Mouse (Mus musculus) CD4-positive, CD25-positive, alpha-beta regulatory T cell, adult 2 months (primary cell): ENCODE results near the gene Gm45713.
"Not testable (repeated sequence)": the region's sequence is repeated elsewhere in the genome, so short reads cannot be mapped to it uniquely, and the experiment has no call there.

Experiments
- DNase-seq: peaks from one replicate; pipeline ENCODE4 v3.0.0-alpha.2; 2012; ENCODE audit warnings: low read depth, low spot score

Gm45713 gene

DNA sequence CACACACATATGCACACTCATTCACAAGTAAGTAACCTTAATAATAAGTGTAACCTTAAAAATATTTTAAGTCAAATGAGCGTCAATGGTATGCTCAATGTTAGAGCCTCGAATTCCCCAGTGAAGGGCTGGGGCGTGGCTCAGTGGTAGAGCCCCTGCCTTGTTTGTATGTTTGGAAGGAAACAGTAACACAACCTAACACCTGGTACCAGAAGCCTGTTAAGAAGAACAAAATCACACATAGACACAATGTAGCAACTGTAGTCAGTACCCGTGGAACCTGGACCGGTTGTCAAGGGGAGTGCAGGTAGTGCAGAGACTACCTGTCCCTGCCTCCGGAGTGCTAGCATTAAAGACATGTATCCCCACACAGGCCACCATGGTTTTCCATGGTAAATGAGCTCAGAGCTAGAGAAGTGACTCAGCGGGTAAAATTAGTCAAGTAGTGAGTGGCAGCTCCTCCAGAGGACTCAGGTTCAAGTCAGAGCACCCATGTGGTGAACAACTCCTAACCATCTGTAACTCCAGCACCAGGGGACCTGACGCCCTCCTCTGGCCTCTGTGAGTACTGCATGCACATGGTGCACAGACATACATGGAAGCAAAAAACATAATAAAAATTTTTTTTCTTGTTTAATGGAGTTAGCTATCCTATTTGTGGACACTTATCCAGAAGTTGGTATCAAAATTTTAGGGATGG is 37.3 kb downstream of the Gm45713 start:
- DNase-seq, result peak; percentile 46

DNA sequence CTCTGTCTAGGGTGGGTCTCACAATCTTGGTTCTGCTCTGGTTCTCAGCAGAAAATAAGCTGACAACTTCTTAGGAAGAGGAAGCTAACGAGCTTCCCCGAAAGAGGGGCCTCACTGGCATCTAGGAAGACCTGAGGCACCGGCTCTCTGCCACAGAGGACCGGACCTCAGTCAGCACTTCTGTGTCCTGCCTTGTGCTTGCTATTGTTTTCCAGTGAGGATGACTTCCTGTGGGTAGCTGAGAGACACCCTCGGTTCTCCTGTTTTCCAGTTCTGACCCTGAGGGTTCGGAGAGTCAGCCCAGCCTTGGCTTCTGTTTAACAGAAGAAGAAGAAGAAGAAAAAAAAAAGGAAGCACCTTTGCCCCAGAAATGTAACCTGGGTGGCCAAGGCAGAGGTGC is 38.6 kb downstream of the Gm45713 start:
- DNase-seq, result no peak

DNA sequence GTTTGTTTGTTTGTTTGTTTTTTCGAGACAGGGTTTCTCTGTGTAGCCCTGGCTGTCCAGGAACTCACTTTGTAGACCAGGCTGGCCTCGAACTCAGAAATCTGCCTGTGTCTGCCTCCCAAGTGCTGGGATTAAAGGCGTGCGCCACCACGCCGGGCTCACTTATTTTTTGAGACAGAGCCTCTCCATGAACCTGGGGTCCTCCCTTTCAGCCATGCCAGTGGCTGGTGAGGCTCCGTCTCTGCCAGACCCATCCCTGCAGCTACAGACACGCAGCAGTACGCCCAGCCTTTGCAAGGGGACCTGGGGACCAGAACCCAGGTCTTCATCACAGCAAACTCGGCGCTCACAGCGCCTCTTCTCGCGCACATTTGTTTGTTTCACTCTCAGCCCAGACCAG is 40.1 kb downstream of the Gm45713 start:
- not testable (repeated sequence) for DNase-seq

DNA sequence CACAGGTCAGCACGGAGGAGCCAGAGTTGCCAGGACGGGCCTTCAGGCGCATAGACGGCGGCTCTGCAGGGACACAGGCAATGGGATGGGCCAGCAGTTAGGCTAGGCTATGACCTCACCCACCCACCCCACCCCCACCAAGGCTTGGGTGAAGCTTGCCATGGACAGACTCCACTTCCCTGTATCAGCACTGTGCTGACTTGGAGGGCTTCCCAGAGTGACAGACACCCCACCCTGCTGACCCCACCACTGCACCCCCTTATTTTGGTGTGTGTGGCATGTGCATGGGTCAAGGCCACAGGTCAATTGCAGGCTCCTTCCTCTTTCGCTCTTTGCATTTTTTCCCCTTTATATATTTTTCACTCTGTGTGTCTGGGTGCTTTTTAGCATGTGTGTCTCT is 40.7 kb downstream of the Gm45713 start:
- no peak for DNase-seq

DNA sequence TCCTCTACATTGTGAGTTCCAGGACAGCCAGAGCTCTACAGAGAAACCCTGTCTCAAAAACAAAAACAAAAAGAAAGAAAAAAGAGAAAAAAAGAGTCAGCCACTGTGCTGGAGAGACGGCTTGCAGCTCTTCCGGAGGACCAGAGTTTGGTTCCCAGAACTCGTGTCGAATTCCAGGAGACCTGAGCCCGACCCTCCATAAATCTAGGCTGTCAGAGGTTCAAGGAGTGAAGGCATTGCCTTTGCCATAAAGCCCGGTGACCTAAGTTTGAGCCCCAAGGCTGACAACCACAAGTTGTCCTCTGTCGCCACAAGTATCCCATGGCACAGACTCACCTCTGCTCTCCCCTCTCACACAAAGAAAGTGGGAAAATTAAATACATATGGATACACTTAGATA is 41.9 kb downstream of the Gm45713 start:
- DNase-seq, result no peak

DNA sequence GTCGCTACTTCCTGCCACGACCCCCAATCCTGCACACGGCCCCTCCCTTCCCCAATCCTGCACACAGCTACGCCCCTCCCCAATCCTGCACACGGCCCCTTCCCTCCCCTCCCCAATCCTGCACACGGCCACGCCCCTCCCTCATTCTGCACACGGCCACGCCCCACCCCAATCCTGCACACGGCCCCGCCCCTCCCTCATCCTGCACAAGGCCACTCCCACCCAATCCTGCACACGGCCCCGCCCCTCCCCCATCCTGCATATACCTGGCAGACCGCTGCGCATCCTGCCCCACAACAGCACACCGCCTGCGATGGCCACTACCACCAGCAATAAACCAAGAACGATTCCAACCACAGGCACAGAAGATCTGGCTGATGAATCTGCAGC is 42.5 kb downstream of the Gm45713 start:
- DNase-seq, result peak; percentile 58

DNA sequence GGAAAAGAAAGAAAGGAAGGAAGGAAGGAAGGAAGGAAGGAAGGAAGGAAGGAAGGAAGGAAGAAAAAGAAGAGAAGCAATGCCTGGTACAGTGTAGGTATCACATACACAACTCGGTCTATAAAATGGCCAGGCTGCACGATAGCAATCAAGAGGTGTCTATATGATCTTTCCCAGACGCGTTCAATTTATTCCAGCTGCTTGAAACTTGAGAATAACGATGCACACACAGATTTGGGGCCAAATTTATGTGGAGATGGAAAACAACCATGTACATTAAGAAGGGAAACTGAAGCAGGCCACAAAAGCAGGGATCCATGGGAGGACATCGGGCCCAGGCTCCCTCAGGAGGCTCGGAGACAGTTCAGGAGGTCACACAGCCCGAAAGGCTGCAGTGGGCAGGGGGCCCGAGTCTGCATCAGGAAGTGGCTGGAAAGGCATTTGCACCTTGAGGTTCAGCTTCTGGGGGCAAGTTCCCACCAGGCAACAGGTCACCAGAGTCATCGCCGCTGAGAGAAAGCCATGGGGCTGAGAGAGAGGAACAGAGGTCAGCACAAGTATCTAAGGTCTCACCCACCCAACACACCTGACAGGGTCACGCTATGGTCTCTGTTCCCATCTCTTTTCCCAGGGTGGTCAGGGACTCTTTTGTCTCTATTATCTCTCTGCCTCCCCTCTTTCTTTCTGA is 43.1 kb downstream of the Gm45713 start:
- DNase-seq, result no peak

DNA sequence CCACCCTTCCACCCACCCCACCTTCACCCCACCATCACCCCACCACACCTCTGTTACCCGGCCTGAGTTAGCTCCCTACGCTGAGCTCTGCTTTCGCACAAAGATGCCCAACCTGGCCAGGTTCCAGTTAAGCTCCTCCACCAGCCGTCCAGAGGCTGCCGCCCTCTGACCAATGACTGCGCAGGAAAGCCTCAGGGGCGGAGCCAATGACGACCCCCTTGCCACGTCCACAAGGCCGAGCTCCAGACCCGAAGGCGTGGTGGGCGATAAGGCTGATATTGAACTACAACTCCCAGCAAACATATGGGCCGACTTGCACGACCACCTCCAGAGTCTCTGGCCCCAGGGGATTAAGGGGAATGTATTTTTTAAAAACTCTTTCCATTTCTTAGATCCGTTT is 44.0 kb downstream of the Gm45713 start, which contains the start of gene Rcn3:
Gene Rcn3, minus strand, starts transcription at position 174 of the 400 bp plus-strand sequence.
- no peak for DNase-seq

DNA sequence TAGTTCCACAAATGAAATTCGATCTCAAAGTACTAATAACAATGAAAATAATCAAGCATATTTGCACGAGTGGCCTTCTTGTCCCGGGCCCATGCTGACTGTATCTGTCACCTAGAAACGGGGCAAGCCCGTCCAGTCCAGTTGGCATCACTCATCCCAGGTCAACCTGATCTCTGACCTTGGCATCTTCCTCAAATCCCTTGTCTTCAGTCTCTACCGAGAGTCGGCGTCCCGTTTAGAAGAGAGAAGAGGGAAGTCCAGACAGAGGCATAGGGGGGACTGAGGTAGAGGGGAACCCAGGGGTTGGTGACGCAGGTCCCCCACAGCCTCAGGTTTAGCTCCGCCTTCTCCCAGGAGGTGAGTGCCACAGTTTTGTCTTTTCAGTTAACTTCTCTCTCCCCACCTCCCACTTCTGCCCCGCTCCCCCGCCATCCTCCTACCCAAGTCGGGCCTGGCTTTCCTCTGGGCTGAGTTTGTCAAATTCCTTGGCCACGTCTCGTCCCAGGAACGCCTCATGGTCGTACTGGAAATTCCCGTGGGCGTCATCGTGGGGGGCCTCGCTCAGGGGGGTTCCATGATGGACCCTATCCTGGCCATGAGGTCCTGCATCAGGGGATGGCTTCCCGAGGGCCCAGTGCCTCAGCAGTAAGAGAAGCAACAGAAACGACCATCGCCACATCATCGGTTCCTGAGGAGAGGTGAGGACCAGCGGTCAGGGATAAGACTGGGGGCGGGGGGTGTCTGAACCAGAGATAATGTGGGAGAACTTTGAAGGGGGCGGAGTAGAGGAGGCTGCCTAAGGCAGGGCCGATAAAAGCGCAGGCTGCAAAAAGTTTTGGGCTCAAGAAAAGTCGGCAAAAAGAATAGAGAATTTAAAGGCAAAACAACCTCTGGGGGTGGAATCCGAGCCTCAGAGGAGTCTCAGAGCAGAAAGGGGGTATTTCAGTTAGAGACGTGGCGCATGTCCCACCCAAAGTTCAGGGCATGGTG is 44.7 kb downstream of the Gm45713 start:
- no peak for DNase-seq

DNA sequence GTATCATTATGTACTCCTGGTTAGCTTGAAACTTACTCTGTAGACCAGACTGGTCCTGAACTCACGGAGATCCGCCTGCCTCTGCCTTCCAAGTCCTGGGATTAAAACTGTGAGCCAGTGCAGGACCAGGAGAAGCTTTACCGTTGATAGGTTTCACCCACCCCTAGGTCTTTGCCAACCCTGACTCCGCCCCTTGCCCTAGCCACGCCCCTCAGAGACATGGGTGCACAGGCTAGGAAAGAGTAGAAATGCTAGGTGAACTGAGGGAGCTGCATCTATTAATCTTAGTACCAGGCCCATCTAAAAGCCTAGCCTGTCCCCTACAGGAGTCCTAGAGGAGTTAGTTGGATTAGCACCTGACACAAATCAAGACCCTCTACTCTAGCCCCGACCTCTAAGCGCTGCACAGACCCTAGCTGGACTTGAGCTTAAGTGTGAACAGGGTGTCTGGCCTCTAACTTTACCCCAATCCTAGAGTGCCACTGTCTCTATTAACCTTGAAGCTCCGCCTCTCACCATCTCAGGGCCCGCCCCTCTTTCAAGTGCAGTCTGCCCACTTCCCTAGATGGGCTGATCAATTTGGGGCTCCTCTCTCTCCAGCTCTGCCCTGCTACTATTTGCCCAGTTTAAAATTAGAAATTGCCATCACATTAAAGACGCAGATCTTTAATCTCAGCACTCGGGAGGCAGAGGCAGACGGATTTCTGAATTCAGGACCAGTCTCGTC is 45.6 kb downstream of the Gm45713 start:
- DNase-seq, result peak; percentile 53

DNA sequence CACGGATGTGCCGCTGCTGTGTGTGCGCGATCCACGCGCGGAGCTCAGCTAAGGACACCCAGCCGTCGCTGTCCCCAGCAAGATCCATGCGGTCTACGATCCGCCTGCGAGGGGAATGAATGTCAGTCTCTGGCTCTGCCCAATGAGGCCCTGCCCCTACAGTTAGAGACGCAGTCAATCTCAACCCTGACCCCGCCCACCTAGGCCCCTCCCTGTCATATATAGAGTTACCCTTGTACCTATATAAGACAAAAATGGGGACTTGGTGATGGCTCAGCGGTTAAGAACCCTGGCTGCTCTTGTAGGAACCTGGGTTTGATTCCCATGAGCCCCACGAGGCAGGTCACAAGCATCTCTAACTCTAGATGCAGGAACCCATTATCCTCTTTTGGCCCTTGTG is 47.4 kb downstream of the Gm45713 start:
- no peak for DNase-seq

DNA sequence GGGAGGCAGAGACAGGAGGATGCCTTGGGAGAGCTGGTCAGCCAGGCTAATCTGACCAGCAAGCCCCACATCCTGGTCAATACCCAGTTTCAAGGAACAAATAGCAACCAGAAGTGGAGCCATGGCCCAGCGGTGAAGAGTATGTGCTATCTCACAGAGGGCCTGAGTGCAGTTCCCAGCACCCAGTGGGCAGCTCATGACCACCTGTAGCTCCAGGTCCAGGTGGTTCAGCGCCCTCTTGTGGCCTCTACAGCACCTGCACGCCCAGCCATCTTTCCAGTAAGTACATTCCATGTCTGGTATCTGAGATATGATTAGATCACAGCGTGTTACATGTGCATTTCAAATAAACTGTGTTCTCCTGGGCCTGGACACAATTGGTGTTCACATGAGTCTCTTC is 49.9 kb downstream of the Gm45713 start:
- DNase-seq, result peak; percentile 40

DNA sequence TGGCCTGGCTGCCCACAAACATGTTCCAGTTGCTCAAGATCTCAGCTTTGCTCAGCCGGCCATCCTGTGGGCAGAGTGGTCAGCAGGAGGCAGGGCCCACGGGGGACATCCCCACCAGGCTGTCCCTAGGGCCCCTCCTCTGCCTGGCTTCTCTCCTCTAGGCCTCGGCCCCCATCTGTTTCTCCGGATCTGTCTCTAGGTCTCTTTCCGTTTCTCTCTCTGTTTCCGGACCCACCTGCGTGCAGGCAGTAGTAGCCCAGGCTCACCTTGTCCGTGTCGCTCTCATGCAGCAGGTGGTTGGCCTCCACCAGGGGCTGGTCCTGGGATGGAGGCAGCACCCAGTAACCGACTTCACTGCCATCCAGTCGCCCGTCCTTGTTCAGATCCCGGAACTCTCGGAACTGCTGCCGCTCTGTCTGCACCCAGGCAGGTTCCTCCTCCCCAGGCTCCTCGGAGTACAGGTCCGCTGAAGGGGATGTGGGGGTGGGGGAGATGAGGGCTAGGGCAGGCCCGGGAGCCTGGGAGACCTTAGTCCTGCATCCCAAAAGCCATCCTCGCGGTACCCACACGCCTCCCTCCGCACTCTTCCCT is 52.6 kb downstream of the Gm45713 start:
- peak; percentile 60 for DNase-seq

DNA sequence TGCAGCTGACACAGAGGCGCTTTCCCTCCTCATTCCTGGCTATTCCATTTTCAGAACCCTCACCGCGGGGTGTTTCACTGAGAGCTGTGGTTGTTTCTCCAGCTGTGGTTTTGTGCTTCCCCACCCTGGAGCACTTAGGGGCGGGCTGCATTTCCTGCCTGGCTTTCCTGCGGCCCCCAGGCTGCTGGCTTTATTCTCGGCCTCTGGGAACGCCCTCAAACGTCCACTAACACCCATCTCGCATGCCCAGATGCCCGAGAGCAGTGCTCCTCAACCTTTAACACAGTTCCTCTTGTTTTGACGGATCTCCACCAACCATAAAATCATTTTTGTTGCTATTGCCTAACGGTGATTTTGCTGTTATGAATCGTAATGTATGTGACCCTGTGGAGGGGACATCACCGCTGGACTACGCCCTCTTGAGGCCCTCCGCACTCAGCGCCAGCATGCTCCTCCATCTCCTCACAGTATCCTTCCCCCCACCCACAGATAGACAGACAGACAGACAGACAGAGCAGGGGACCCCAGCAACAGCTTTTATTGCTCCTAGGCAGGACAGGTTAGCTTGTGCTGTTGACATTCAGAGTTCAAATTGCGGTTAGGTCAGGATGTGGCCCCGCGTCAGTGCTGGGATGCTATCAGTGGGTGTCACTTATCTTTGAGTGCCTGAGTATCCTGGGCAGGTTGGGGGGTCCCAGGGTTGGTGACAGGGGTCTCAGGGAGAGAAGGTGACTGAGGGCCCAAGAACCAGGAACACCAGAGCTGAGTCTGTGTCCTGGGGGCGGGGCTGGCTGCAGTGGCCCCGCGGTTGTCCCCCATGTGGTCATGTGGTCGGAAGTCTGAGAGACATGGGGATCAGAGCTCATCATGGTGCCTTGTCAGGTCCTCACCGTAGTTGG is 53.4 kb downstream of the Gm45713 start:
- DNase-seq, result peak; percentile 76

DNA sequence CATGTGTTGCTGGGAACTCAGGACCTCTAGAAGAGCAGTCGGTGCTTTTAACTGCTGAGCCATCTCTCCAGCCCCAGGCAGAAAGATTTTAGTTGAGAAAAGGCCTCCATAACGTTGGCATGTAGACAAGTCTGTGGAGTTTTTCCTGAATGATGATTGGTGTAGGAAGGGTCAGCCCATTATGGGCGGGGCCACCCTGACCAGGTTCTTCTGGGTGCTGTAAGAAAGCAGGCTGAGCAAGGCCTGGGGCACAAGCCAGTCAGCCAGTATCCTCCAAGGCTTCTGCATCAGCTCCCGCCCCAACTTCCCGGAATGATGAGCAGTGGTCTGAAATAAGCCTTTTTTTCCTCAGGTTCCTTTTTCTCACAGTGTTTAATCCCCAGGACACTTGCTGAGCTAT is 55.0 kb downstream of the Gm45713 start:
- no peak for DNase-seq

DNA sequence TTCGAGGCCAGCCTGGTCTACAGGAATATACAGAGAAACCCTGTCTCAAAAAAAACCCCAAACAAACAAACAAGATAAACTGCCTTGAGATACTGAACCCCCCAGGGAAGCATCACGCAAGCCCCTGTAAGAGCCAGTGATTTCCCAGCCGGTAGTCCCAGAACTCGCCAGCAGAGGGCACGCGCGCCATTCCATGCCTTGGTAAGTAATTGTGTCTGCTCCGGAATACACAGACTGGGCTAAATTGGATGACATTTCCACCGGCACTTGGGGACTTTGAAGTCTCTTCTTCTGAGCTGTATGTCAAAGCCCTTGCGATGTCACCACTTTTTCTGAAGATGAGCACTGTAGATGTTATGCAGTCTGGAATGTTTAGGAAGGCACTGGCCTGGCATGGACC is 56.2 kb downstream of the Gm45713 start:
- peak; percentile 94 for DNase-seq

DNA sequence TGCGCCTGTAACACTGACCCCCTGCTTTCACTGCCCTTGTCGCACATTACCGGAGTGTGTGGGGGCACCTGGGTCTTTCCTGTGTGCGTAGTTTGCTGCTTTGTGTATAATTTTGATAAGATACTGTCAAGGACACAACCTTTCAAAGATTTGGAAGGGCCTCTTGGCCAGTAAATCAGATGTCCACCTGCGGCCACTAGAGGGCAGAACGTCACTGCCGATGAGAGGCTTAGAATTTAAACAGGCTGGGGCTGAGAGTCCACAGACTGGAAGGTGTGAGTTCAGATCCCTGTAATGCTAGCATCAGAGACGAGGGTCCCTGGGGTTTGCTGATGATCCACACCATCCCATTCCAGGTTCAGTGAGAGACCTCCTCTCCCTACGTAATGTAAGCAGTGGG is 57.5 kb downstream of the Gm45713 start:
- DNase-seq, result peak; percentile 88

DNA sequence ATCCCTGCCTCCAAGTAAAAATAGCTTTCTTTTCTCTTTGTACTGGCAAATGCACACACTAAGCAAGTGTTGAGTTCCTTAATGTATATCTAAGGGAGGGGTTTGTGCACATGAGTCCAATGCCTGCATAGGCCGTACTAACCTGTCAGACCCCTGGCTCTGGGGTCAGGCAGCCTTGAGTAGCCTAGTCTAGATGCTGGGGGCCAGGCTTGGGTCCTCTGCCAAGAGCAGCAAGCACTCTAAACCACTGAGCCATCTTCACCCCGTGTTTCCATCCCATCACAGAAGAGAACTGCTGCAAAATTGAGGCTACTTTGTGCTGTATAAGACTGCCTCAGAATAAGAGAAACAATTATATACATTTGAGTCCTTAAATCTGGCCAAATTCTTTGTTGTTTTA is 58.2 kb downstream of the Gm45713 start:
- no peak for DNase-seq

DNA sequence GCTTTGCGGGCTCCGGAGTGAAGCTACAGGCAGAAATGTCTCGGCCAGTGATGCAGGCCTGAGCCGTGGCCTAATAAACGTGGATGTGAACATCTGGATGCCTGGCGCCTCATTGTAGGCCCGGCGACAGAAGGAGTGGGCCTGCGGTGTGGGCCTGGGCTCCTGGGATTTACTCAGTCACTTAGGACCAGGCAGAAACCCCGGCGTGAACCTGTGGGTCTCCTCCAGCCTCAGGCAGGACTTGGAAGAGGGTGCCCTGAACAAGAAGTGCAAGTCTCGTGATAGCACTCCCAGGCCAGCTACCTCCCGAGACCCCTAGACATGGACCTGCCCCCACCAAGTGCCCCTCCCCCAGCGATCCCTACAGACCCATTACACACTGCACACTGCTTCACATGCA is 58.7 kb downstream of the Gm45713 start:
- no peak for DNase-seq

DNA sequence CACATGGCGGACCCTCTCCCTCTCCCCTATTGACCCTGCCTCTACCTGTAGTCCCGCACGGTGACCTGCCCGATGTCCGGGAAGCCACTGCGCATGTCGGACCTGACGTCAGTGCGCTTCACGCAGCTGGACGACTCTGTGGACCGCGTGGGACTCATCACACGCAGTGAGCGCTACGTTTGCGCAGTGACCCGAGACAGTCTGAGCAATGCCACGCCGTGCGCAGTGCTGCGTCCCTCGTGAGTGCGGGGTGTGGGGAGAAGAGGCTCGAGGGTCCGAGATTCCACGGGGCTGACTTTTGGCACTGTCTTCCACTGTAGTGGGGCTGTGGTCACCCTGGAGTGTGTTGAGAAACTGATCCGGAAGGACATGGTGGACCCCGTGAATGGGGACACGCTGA is 59.5 kb downstream of the Gm45713 start:
- no peak for DNase-seq
